Mouse (Mus musculus): ENCODE results near the gene Eif4g1. TPM values are rescaled to one million over a fixed set of nuclear protein-coding genes. Genes with fewer than 3 reads are reported as not detected.

Eif4g1 gene
- polyA plus RNA-seq, 1 experiment from 2014 or later = 162 TPM

GRCm38 (mm10) chr16:20721808-20722207 lies 53.7 kb downstream of the Eif4g1 start:
- no peak overlapping the region for H3K4me3 ChIP-seq (replicated peaks)
- no peak for ATAC-seq

GRCm38 (mm10) chr16:20722736-20723135 lies 54.6 kb downstream of the Eif4g1 start:
- Histone ChIP-seq H3K27ac (no peak overlapping the region), H3K4me3 (replicated peaks) (no peak overlapping the region), H3K9me3 (no peaks in the 10 kb centered on the region), H3K27me3 (no peaks in the 10 kb centered on the region), H3K9ac (replicated peaks) (no peak overlapping the region), H3K36me3 (peaks cover 24% of the 10 kb centered on the region), H3K4me1 (replicated peaks) (peaks cover 10% of the 10 kb centered on the region), H3K4me2 (replicated peaks) (no peak overlapping the region)
- no peak for ATAC-seq
- 85% methylated on average over 4 of the region's 4 CpGs for WGBS

More at GRCm38 (mm10) chr16:20721808-20722207, 53.7 kb downstream of the Eif4g1 start:
- Histone ChIP-seq H3K27me3 (no peaks in the 10 kb centered on the region), H3K27ac (no peak overlapping the region), H3K36me3 (peaks cover 24% of the 10 kb centered on the region), H3K9ac (replicated peaks) (no peak overlapping the region), H3K4me1 (replicated peaks) (peaks cover 15% of the 10 kb centered on the region), H3K4me2 (replicated peaks) (no peak overlapping the region), H3K9me3 (no peaks in the 10 kb centered on the region)
- WGBS = 90% methylated on average over 10 of the region's 10 CpGs

GRCm38 (mm10) chr16:20723247-20723646 lies 55.1 kb downstream of the Eif4g1 start:
- H3K36me3 ChIP-seq = peaks cover 24% of the 10 kb centered on the region
- no peak for ATAC-seq
- H3K4me2 ChIP-seq (replicated peaks) = no peak overlapping the region
- WGBS = 73% methylated on average over 4 of the region's 4 CpGs
- no peak overlapping the region for H3K4me3 ChIP-seq (replicated peaks)
- H3K9ac ChIP-seq (replicated peaks) = no peak overlapping the region
- no peak overlapping the region for H3K27ac ChIP-seq
- H3K9me3 ChIP-seq = no peaks in the 10 kb centered on the region
- H3K27me3 ChIP-seq = no peaks in the 10 kb centered on the region
- H3K4me1 ChIP-seq (replicated peaks) = peaks cover 7% of the 10 kb centered on the region

GRCm38 (mm10) chr16:20724338-20724748 lies 56.2 kb downstream of the Eif4g1 start:
- no peak overlapping the region for H3K4me2 ChIP-seq (replicated peaks)
- H3K27ac ChIP-seq = no peak overlapping the region
- no peaks in the 10 kb centered on the region for H3K4me1 ChIP-seq (replicated peaks)
- H3K36me3 ChIP-seq = peaks cover 24% of the 10 kb centered on the region
- no peak overlapping the region for H3K9ac ChIP-seq (replicated peaks)
- no peak overlapping the region for H3K4me3 ChIP-seq (replicated peaks)
- H3K9me3 ChIP-seq = no peaks in the 10 kb centered on the region
- H3K27me3 ChIP-seq = no peaks in the 10 kb centered on the region
- 33% methylated on average over 5 of the region's 5 CpGs for whole genome bisulfite sequencing
- ATAC-seq = peak; percentile 48

- H3K9me3 ChIP-seq = no peaks in the 10 kb centered on the region
- ATAC-seq = no peak
- H3K4me3 ChIP-seq (replicated peaks) = no peak overlapping the region
- no peak overlapping the region for H3K4me2 ChIP-seq (replicated peaks)
- WGBS = 89% methylated on average over 7 of the region's 7 CpGs
- no peak overlapping the region for H3K9ac ChIP-seq (replicated peaks)
- no peaks in the 10 kb centered on the region for H3K4me1 ChIP-seq (replicated peaks)
- no peak overlapping the region for H3K27ac ChIP-seq
- peaks cover 18% of the 10 kb centered on the region for H3K36me3 ChIP-seq
- H3K27me3 ChIP-seq = no peaks in the 10 kb centered on the region
These were observed 57.2 kb downstream of the Eif4g1 start for GRCm38 (mm10) chr16:20725321-20725720.

GRCm38 (mm10) chr16:20725750-20726149 lies 57.6 kb downstream of the Eif4g1 start:
- Histone ChIP-seq H3K27ac (no peak overlapping the region), H3K27me3 (no peaks in the 10 kb centered on the region), H3K4me3 (replicated peaks) (no peak overlapping the region), H3K36me3 (peaks cover 14% of the 10 kb centered on the region), H3K4me1 (replicated peaks) (no peaks in the 10 kb centered on the region), H3K9me3 (no peaks in the 10 kb centered on the region), H3K4me2 (replicated peaks) (no peak overlapping the region), H3K9ac (replicated peaks) (no peak overlapping the region)
- 80% methylated on average over 4 of the region's 4 CpGs for WGBS
- ATAC-seq = no peak

- peaks cover 12% of the 10 kb centered on the region for H3K36me3 ChIP-seq
- WGBS = 80% methylated on average over 1 of the region's 1 CpGs
- no peak overlapping the region for H3K9ac ChIP-seq (replicated peaks)
These were observed 58.3 kb downstream of the Eif4g1 start for GRCm38 (mm10) chr16:20726384-20726783.

GRCm38 (mm10) chr16:20730293-20730711 lies 62.2 kb downstream of the Eif4g1 start:
- H3K4me2 ChIP-seq (replicated peaks) = no peak overlapping the region
- no peaks in the 10 kb centered on the region for H3K36me3 ChIP-seq
- no peak for ATAC-seq
- peaks cover 22% of the 10 kb centered on the region for H3K4me1 ChIP-seq (replicated peaks)
- no peak overlapping the region for H3K4me3 ChIP-seq (replicated peaks)
- H3K9me3 ChIP-seq = no peaks in the 10 kb centered on the region
- WGBS = 42% methylated on average over 5 of the region's 5 CpGs
- no peak overlapping the region for H3K9ac ChIP-seq (replicated peaks)
- H3K27ac ChIP-seq = no peak overlapping the region
- H3K27me3 ChIP-seq = peaks cover 19% of the 10 kb centered on the region

More at GRCm38 (mm10) chr16:20726384-20726783, 58.3 kb downstream of the Eif4g1 start:
- Histone ChIP-seq H3K27ac (no peak overlapping the region), H3K4me2 (replicated peaks) (no peak overlapping the region), H3K9me3 (no peaks in the 10 kb centered on the region), H3K4me3 (replicated peaks) (no peak overlapping the region), H3K27me3 (no peaks in the 10 kb centered on the region), H3K4me1 (replicated peaks) (no peaks in the 10 kb centered on the region)
- ATAC-seq = no peak

GRCm38 (mm10) chr16:20731688-20732087 lies 63.6 kb downstream of the Eif4g1 start:
- WGBS = 65% methylated on average over 5 of the region's 5 CpGs
- H3K4me3 ChIP-seq (replicated peaks) = 0 out of 2 replicates have a peak overlapping the region, but pooled peaks have one; percentile 57
- peaks cover 29% of the 10 kb centered on the region for H3K27me3 ChIP-seq
- H3K4me2 ChIP-seq (replicated peaks) = peak overlapping the region; percentile 78; the same call in 1 of the 2 replicates
- peaks cover 4% of the 10 kb centered on the region; the same call in 1 of the 2 replicates for H3K36me3 ChIP-seq
- no peak overlapping the region for H3K9ac ChIP-seq (replicated peaks)
- H3K9me3 ChIP-seq = no peaks in the 10 kb centered on the region
- 0 out of 2 replicates have a peak, but pooled peaks have one; percentile 7 for ATAC-seq
- peaks cover 22% of the 10 kb centered on the region for H3K4me1 ChIP-seq (replicated peaks)
- peak overlapping the region; percentile 74; the same call in 1 of the 2 replicates for H3K27ac ChIP-seq

- H3K9ac ChIP-seq (replicated peaks) = peak overlapping the region; percentile 84
- peaks cover 22% of the 10 kb centered on the region for H3K4me1 ChIP-seq (replicated peaks)
- H3K4me3 ChIP-seq (replicated peaks) = peak overlapping the region; percentile 57
- ATAC-seq = peak; percentile 65
- no peaks in the 10 kb centered on the region for H3K9me3 ChIP-seq
- peaks cover 29% of the 10 kb centered on the region for H3K27me3 ChIP-seq
- peak overlapping the region; percentile 78 for H3K4me2 ChIP-seq (replicated peaks)
- peak overlapping the region; percentile 74 for H3K27ac ChIP-seq
- WGBS = under 1% methylated on average over 27 of the region's 30 CpGs
- H3K36me3 ChIP-seq = peaks cover 4% of the 10 kb centered on the region; the same call in 1 of the 2 replicates
These were observed 64.3 kb downstream of the Eif4g1 start for GRCm38 (mm10) chr16:20732251-20732924.

- WGBS = under 1% methylated on average over 61 of the region's 70 CpGs
- Histone ChIP-seq H3K4me1 (replicated peaks) (peaks cover 22% of the 10 kb centered on the region), H3K27ac (peak within 1 kb of the TSS; percentile 74), H3K36me3 (peaks cover 4% of the 10 kb centered on the region; the same call in 1 of the 2 replicates), H3K4me2 (replicated peaks) (peak within 1 kb of the TSS; percentile 78), H3K27me3 (peaks cover 29% of the 10 kb centered on the region), H3K4me3 (replicated peaks) (peak within 1 kb of the TSS; percentile 57), H3K9me3 (no peaks in the 10 kb centered on the region), H3K9ac (replicated peaks) (peak within 1 kb of the TSS; percentile 84)
- ATAC-seq = peak; percentile 77
These were observed 65.0 kb downstream of the Eif4g1 start, which contains the start of gene Chrd for GRCm38 (mm10) chr16:20732925-20733730. Gene Chrd (plus strand): TSS chr16:20733127.

Measured in midbrain, embryonic 13.5 days (tissue).